Mouse (Mus musculus): ENCODE measurements around the gene Taar7f.

DNA sequence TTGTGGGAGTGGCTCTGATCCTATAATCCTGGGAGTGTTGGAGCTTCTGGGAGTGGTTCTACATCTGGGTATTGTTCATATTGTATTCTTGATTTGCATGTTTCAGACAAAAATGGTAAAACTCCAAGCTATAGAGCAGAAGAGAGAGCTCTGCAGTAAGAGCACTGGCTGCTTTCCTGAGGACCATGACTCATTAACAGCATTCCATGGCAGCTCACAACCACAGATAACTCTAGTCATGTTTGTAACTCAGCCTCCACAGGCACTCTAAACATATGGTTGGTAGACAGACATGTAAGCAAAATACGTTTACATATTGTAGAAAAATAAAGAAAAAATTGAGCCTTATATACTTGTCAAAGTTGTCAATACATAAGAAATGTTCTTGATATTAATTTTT is 42.9 kb upstream of the Taar7f start:
- TF ChIP-seq CTCF (IDR thresholded peaks at IDR 0.05; ENCODE audit: low read depth, low read length) (no peak), POLR2AphosphoS5 (IDR thresholded peaks at IDR 0.05; ENCODE audit: insufficient replicate concordance, low read depth, low read length) (no peak), TAL1 (conservative IDR thresholded peaks at IDR 0.05; ENCODE audit: low read depth, low read length) (no peak), GATA1 (IDR thresholded peaks at IDR 0.05; ENCODE audit: borderline replicate concordance, low read length) (no peak), GATA2 (IDR thresholded peaks at IDR 0.05; ENCODE audit: borderline replicate concordance, low read depth, low read length) (no peak)
